Mouse (Mus musculus) cerebellum, adult 2 months (tissue): ENCODE data around the gene Idi1. TPM values are rescaled to one million over a fixed set of nuclear protein-coding genes. Genes with fewer than 3 reads are reported as not detected.
"Not testable (repeated sequence)": the region's sequence is repeated elsewhere in the genome, so short reads cannot be mapped to it uniquely, and the experiment has no call there.

Experiments used
- DNase-seq, 2 experiments: peaks; one replicate each; pipeline ENCODE4 v3.0.0; 2021
- H3K27ac ChIP-seq: fragments of 200-500 bp; 2 replicates; pipeline ENCODE4 v1.5.1; 2012; ENCODE audit warnings: low read length, control low read depth, inconsistent platforms; ENCODE audit not compliant: insufficient read depth
- H3K27me3 ChIP-seq: fragments of 200-500 bp; 2 replicates; pipeline ENCODE4 v1.6.1; 2012; ENCODE audit warnings: inconsistent platforms, mild to moderate bottlenecking, low read length, moderate library complexity; ENCODE audit not compliant: control insufficient read depth, insufficient read depth
- H3K4me1 ChIP-seq: fragments of 200-500 bp; 2 replicates; pipeline ENCODE4 v1.6.1; 2011; ENCODE audit warnings: low read length; ENCODE audit not compliant: control insufficient read depth, insufficient read depth
- H3K4me3 ChIP-seq: fragments of 200-500 bp; replicated peaks from 2 replicates; pipeline ENCODE3; 2011; ENCODE audit warnings: mild to moderate bottlenecking, low read depth, low read length, control low read depth; ENCODE audit not compliant: insufficient read depth
- CTCF ChIP-seq: fragments of 200-500 bp; IDR thresholded peaks from 2 replicates; pipeline ENCODE4 v1.5.1; 2011; ENCODE audit warnings: low read depth, mild to moderate bottlenecking, control low read depth, low read length, moderate library complexity, borderline replicate concordance; ENCODE audit not compliant: insufficient read depth
- POLR2A ChIP-seq: fragments of 200-500 bp; IDR thresholded peaks from 2 replicates; pipeline ENCODE4 v1.6.1; 2011; ENCODE audit warnings: low read length, control low read depth, borderline replicate concordance; ENCODE audit not compliant: insufficient read depth
- WGBS: fragments of 180-500 bp; shearing (Covaris S2); methylation state at CpG from one replicate; pipeline ENCODE4 v1.1.7; 2018; 5-methylcytosine and 5-hydroxymethylcytosine counted together
- polyA plus RNA-seq: library from polyadenylated mRNA; depleted of rRNA; stranded (reverse); fragments of >200 nt; gene quantifications from 2 replicates; pipeline ENCODE4 v1.2.3, GENCODE M21; 2012; rRNA removed

Idi1 gene
- polyA plus RNA-seq, 1 experiment = 51.1 TPM

DNA sequence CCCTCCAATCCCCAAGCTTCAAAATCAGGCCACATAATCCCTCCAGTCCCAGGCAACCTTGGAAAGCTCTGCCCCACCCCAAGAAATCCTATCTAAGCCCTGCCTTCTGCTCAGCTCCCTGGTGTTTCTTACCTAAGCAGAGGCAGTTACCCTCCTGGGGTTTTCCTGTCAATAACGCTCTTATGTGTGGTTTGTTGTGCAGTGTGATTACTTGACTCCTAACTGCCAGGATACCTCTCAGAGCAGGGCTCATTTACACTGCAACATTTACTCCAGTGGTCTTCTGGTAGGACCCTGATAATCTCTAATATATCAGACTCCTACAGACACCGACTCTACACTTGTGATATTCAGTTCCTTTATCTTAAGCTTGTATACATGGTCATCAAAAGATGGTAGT, 48.2 kb downstream of the Idi1 start:
- H3K4me3 ChIP-seq = no peak overlapping the region
- H3K27ac ChIP-seq = no peak overlapping the region
- TF ChIP-seq CTCF (no peak), POLR2A (no peak)
- 60% methylated on average over 2 of the region's 2 CpGs for WGBS
- no peaks in the 10 kb centered on the region for H3K27me3 ChIP-seq
- no peaks in the 10 kb centered on the region for H3K4me1 ChIP-seq
- DNase-seq = no peak

DNA sequence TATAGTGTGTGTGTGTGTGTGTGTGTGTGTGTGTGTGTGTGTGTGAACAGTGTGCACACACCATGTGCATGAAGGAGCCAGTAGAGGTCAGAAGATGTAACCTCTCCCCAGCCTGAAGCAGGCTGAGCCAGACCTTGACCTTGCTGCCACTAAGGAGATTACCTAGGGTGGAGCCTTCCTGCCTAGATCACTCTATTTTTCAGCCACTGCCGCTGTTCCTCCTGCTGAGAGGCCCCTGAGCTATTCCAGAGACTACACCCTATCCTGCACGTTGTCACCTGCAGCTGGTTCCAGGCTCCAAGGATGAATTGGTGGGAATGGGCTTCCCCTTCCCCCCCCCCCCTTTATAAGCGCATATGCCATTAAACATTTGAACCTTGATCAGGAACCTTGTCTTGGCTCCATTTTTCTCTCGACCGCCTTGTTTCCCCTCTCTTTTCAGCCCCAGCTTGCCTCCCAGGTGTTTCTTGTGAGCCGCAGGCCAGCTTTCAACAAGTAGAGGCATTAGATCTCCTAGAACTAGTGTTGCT, 52.4 kb downstream of the Idi1 start:
- H3K27me3 ChIP-seq, H3K4me1 ChIP-seq, DNase-seq, H3K4me3 ChIP-seq, H3K27ac ChIP-seq: not testable (repeated sequence)
- 80% methylated on average over 6 of the region's 6 CpGs for WGBS

DNA sequence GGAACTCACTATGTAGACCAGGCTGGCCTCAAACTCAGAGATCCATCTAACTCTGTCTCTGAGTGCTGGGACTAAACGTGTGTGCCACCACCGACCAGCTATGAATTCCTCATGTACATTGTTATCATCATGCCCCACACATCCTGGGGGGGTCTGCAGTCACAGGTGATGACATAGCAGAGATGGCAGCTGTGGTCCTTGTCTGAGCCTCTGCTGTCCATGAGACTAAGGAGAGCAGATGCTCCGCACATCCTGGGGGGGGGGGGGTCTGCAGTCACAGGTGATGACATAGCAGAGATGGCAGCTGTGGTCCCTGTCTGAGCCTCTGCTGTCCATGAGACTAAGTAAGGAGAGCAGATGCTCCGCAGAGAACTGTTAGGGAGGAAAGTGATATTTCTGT, 55.8 kb downstream of the Idi1 start:
- H3K27me3 ChIP-seq, H3K4me3 ChIP-seq, H3K27ac ChIP-seq, H3K4me1 ChIP-seq, DNase-seq: not testable (repeated sequence)
- WGBS = 89% methylated on average over 4 of the region's 4 CpGs

- H3K4me3 ChIP-seq, H3K27me3 ChIP-seq, H3K27ac ChIP-seq, DNase-seq, H3K4me1 ChIP-seq: not testable (repeated sequence)
- 70% methylated on average over 1 of the region's 5 CpGs for WGBS
Observed at GRCm38 (mm10) chr13:8941701-8942100, 56.4 kb downstream of the Idi1 start.

Other genes with a start within 250 kb of the Idi1 start
- gene Wdr37, start 13.6 kb upstream of the Idi1 start, polyA plus RNA-seq = 61.2 and 62.4 TPM in 2 replicates
- gene Gm9745, start 62.7 kb downstream of the Idi1 start, polyA plus RNA-seq = not detected in 2 replicates
- not detected in 2 replicates for gene Idi2, start 67.4 kb downstream of the Idi1 start, polyA plus RNA-seq
- 24.1 and 24.9 TPM in 2 replicates for gene Gtpbp4, start 110.6 kb downstream of the Idi1 start, polyA plus RNA-seq
- 35.4 and 35.7 TPM in 2 replicates for gene Larp4b, start 208.4 kb downstream of the Idi1 start, polyA plus RNA-seq